8 mouse cellular contexts compared by ENCODE assay signal in the genomic region with DNA sequence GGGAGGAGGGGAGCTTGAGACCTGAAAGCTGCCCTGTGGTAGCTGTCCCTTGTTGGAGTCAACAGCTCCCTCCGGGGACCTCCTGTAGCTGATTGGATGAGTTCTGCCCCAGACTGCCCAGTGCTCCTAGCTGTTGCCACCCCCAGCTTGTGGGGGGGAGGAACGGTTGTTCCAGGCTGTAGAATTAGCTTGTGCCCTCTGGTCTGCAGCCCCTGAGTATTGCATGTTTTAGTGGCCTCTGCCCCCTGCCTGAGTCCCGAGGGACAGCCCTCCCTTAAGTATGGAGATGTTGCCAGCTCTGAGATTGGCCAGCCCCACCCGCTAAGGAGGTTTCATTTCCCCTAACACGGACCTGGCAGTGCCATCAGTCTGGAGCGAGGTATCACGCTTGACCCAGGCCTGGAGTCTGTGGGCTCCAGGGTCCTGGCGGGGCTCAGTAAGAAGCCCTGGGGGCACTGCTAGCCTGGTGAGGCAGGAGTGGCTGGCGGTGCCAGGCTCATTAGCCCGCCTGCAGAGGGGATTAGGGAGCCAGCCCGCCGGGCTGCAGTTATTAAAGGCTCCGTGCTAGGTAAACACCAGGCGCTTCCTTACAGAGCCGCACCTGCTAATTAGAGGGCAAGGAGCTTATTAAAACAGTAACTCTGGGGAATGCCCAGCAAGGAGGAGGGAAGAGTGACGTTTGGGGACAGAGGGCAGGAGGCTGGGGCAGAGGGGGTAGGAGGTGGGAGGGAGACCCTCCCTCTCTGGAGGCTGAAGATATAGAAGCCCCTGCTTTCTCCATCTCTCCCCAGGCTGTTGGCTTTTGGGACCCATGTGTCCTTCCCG.
DNase-seq lines count a peak whose midpoint lies in the region; ATAC-seq lines count a peak whose summit lies in the region.

No protein-coding gene starts in this region.

- no peaks in the 10 kb centered on the region for H3K36me3 ChIP-seq in midbrain, embryonic 16.5 days (ENCODE audit: control insufficient read depth, insufficient read depth, low read length)

- 0 out of 2 replicates have a peak, but pooled peaks have one; percentile 25 for ATAC-seq in erythroid progenitor cell, adult 5-6 weeks (replicated peaks; ENCODE audit: low FRiP score, poor library complexity, severe bottlenecking)
- peak; percentile 76 for ATAC-seq in midbrain, embryonic 16.5 days

- H3K4me1 ChIP-seq in midbrain, embryonic 16.5 days (ENCODE audit: control insufficient read depth, insufficient read depth, low read length) = peaks cover 24% of the 10 kb centered on the region

- peak overlapping the region; percentile 15 for H3K4me2 ChIP-seq in midbrain, embryonic 16.5 days (ENCODE audit: low read length)

- H3K27ac ChIP-seq in midbrain, embryonic 16.5 days (ENCODE audit: low read length) = peak overlapping the region; percentile 84

- peak; percentile 34 for DNase-seq in adrenal gland, postnatal 25 days
- DNase-seq in adrenal gland, adult 2 months = no peak
- DNase-seq in ZHBTc4 (ENCODE audit: low read depth, low spot score) = peak; percentile 57
- DNase-seq in large intestine, adult 2 months (ENCODE audit: low read depth, low spot score) = peak; percentile 62
- no peak for DNase-seq in right cerebral cortex, adult 18-20 months
- no peak for DNase-seq in c-Kit-positive CD71-positive TER-119-positive erythroid progenitor cells, embryonic 14.5 days (ENCODE audit: low spot score)

- H3K4me3 ChIP-seq in midbrain, embryonic 16.5 days (ENCODE audit: low read depth, low read length) = no peak overlapping the region

- H3K27me3 ChIP-seq in midbrain, embryonic 16.5 days (ENCODE audit: control insufficient read depth, insufficient read depth, low read depth, low read length) = no peaks in the 10 kb centered on the region

- 13% methylated on average over 17 of the region's 17 CpGs for WGBS in large intestine, adult 2 months
- WGBS in midbrain, embryonic 16.5 days = 1% methylated on average over 17 of the region's 17 CpGs

- H3K9me3 ChIP-seq in midbrain, embryonic 16.5 days (replicated peaks; ENCODE audit: control insufficient read depth, low read length, poor library complexity, severe bottlenecking) = no peaks in the 10 kb centered on the region

- peak overlapping the region; percentile 49 for H3K9ac ChIP-seq in midbrain, embryonic 16.5 days (ENCODE audit: low read depth, low read length)

Comparison
In these comparisons a context has a peak if more than half of its experiments do, and no peak if none do; other contexts are left out.
1. DNase-seq: peak in adrenal gland, postnatal 25 days (single experiment), ZHBTc4 (single experiment) and large intestine, adult 2 months (single experiment); none in adrenal gland, adult 2 months (single experiment), right cerebral cortex, adult 18-20 months (single experiment) and c-Kit-positive CD71-positive TER-119-positive erythroid progenitor cells, embryonic 14.5 days (single experiment).